Mouse (Mus musculus) hindbrain, embryonic 12.5 days (tissue): ENCODE results near the gene Fndc10. TPM values are rescaled to one million over a fixed set of nuclear protein-coding genes. Genes with fewer than 3 reads are reported as not detected.
A peak's percentile ranks its signal among the peaks of the same experiment; 100 is the strongest.
"Not testable (repeated sequence)": the region's sequence is repeated elsewhere in the genome, so short reads cannot be mapped to it uniquely, and the experiment has no call there.

ENCODE experiments used
- ATAC-seq: fragments of 200-750 bp; cut with Nextera tagmentation; 2 replicates; pipeline ENCODE4 v1.8.0; 2017; ENCODE audit warnings: moderate TSS enrichment; ENCODE audit not compliant: low FRiP score
- H3K27ac ChIP-seq: fragments of 300-500 bp; sonication (generic); 2 replicates; pipeline ENCODE4 v1.5.1; 2016; ENCODE audit warnings: mild to moderate bottlenecking
- H3K27me3 ChIP-seq: fragments of 300-500 bp; sonication (generic); 2 replicates; pipeline ENCODE4 v1.6.1; 2016; ENCODE audit warnings: mild to moderate bottlenecking
- H3K36me3 ChIP-seq: fragments of 300-500 bp; sonication (generic); 2 replicates; pipeline ENCODE4 v1.6.1; 2016; ENCODE audit warnings: mild to moderate bottlenecking
- H3K4me1 ChIP-seq: fragments of 300-500 bp; sonication (generic); 2 replicates; pipeline ENCODE4 v1.6.1; 2016
- H3K4me2 ChIP-seq: fragments of 300-500 bp; sonication (generic); replicated peaks from 2 replicates; pipeline ENCODE4 v1.6.1; 2016; ENCODE audit warnings: mild to moderate bottlenecking
- H3K4me3 ChIP-seq: fragments of 300-500 bp; sonication (generic); 2 replicates; pipeline ENCODE4 v1.5.1; 2016; ENCODE audit warnings: mild to moderate bottlenecking
- H3K9ac ChIP-seq: fragments of 300-500 bp; sonication (generic); 2 replicates; pipeline ENCODE4 v1.6.1; 2016; ENCODE audit warnings: mild to moderate bottlenecking, moderate library complexity
- H3K9me3 ChIP-seq: fragments of 300-500 bp; sonication (generic); replicated peaks from 2 replicates; pipeline ENCODE4 v1.6.1; 2016; ENCODE audit warnings: mild to moderate bottlenecking
- WGBS: fragments of 180-500 bp; shearing (Covaris S2); methylation state at CpG from one replicate; pipeline ENCODE4 v1.1.7; 2016; 5-methylcytosine and 5-hydroxymethylcytosine counted together
- polyA plus RNA-seq: library from polyadenylated mRNA; unstranded; fragments of >200 nt; fragmentation: Nextera tagmentation; extraction: Ambion mirVana; gene quantifications from 2 replicates; pipeline ENCODE4 v1.2.1, GENCODE M21; 2016

The Fndc10 gene
- polyA plus RNA-seq, 1 experiment from 2014 or later, result 10.4 TPM

GRCm38 (mm10) chr4:155658961-155659360, 35.2 kb upstream of the Fndc10 start:
- WGBS, result 93% methylated on average over 10 of the region's 10 CpGs
- Histone ChIP-seq H3K36me3 (peaks cover 36% of the 10 kb centered on the region), H3K27me3 (peaks cover 34% of the 10 kb centered on the region), H3K27ac (no peak overlapping the region), H3K4me2 (no peak overlapping the region), H3K4me3 (no peak overlapping the region), H3K4me1 (peaks cover 14% of the 10 kb centered on the region), H3K9ac (no peak overlapping the region), H3K9me3 (no peaks in the 10 kb centered on the region)
- no peak for ATAC-seq

DNA sequence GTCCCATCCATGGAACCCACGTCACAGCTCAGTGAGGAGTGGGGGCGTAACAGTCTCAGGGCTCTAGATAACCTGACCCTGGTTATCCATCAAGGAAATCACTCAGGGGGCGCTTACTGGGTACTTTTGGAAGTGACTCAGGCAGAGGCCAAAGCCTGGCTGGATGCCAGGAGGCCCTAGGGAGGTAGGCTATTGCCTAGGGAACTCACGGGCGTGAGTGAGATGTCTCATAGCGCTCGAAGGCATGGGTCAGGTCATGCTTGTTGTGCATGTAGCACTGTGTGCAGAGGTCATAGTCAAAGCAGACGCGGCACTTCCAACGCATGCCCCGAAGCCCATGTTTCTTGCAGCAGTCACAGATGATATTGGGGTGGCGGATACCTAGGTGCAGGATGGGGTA, 33.5 kb upstream of the Fndc10 start:
- Histone ChIP-seq H3K36me3 (peaks cover 42% of the 10 kb centered on the region), H3K9me3 (no peaks in the 10 kb centered on the region), H3K27me3 (peaks cover 17% of the 10 kb centered on the region), H3K4me3 (no peak overlapping the region), H3K4me1 (no peaks in the 10 kb centered on the region), H3K9ac (no peak overlapping the region), H3K27ac (no peak overlapping the region), H3K4me2 (no peak overlapping the region)
- no peak for ATAC-seq
- 85% methylated on average over 12 of the region's 12 CpGs for WGBS

GRCm38 (mm10) chr4:155666903-155667302, 27.2 kb upstream of the Fndc10 start:
- Histone ChIP-seq H3K9me3 (no peaks in the 10 kb centered on the region), H3K27ac (no peak overlapping the region), H3K36me3 (peaks cover 9% of the 10 kb centered on the region; the same call in 1 of the 2 replicates), H3K9ac (no peak overlapping the region), H3K27me3 (no peaks in the 10 kb centered on the region), H3K4me2 (no peak overlapping the region), H3K4me3 (no peak overlapping the region), H3K4me1 (peaks cover 11% of the 10 kb centered on the region)
- ATAC-seq, result no peak

DNA sequence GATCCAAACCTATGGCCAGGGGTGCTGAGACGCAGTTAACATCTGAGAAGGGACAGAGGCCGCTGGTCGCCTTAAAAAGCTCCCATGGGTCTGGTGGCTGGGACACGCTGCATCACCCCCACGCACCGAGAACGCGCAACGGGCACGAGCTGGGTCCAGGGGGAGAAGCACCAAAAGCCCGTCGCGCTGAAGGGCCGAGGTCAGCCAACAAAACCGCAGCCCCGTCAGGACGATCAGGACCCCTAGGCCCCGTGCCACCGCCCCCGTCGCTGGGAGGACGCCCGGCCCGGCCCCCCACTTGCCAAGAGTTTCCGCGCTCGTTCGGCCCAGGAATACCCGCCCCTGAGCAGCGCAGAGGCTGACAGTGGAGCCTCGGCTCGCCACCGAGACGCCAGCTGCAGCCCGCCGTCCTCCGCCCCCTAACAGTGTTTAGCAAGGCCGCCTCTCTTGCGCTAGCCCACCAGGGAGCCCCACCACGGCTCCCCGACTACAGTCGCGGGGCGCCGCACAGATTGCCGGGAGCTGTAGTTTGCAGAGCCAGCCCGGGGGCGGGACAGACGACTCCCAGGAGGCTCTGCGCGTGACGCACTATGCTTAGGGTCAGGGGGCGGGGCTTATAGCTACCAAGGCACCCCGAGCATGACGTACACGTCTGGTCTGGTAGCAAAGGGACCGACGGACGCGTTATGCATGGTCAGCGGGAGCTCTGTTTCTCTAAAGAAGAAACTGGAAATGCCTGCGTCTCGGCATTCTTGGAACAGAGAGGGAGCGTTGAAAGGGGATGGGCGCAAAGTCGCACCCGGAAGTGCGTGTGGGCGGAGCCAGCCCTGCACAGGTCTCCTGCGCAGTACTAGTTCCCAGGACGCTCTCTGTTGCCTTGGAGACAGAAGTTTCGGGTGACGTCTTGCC, 25.2 kb upstream of the Fndc10 start, which contains the start of gene Mib2:
Gene Mib2, minus strand, starts transcription at position 510 of the 909 bp plus-strand sequence.
- Histone ChIP-seq H3K36me3 (peaks cover 6% of the 10 kb centered on the region; the same call in 1 of the 2 replicates), H3K9me3 (no peaks in the 10 kb centered on the region), H3K4me2 (peak within 1 kb of the TSS; percentile 91), H3K27ac (peak within 1 kb of the TSS; percentile 83), H3K27me3 (no peaks in the 10 kb centered on the region), H3K4me1 (peaks cover 11% of the 10 kb centered on the region), H3K4me3 (peak within 1 kb of the TSS; percentile 76), H3K9ac (peak within 1 kb of the TSS; percentile 69)
- under 1% methylated on average over 73 of the region's 73 CpGs for WGBS
- ATAC-seq, result peak; percentile 99

- no peaks in the 10 kb centered on the region for H3K27me3 ChIP-seq
- H3K9ac ChIP-seq, result no peak overlapping the region
- ATAC-seq, result peak; percentile 13
These were observed 24.5 kb upstream of the Fndc10 start for GRCm38 (mm10) chr4:155669598-155670075.

GRCm38 (mm10) chr4:155670236-155670635, 23.9 kb upstream of the Fndc10 start:
- H3K9ac ChIP-seq, H3K27ac ChIP-seq, H3K4me3 ChIP-seq, H3K4me2 ChIP-seq, ATAC-seq, H3K36me3 ChIP-seq, H3K9me3 ChIP-seq, H3K27me3 ChIP-seq: not testable (repeated sequence)
- H3K4me1 ChIP-seq, result peaks cover 11% of the 10 kb centered on the region
- 56% methylated on average over 4 of the region's 4 CpGs for WGBS

More at GRCm38 (mm10) chr4:155669598-155670075, 24.5 kb upstream of the Fndc10 start:
- peaks cover 11% of the 10 kb centered on the region for H3K4me1 ChIP-seq
- peak overlapping the region; percentile 91 for H3K4me2 ChIP-seq
- no peaks in the 10 kb centered on the region for H3K9me3 ChIP-seq
- peak overlapping the region; percentile 76 for H3K4me3 ChIP-seq
- no peak overlapping the region for H3K27ac ChIP-seq
- under 1% methylated on average over 8 of the region's 8 CpGs for WGBS
- H3K36me3 ChIP-seq, result peaks cover 6% of the 10 kb centered on the region; the same call in 1 of the 2 replicates

GRCm38 (mm10) chr4:155672082-155672481, 22.1 kb upstream of the Fndc10 start:
- 65% methylated on average over 2 of the region's 2 CpGs for WGBS
- H3K9me3 ChIP-seq, result no peaks in the 10 kb centered on the region
- no peaks in the 10 kb centered on the region for H3K27me3 ChIP-seq
- H3K4me1 ChIP-seq, result peaks cover 11% of the 10 kb centered on the region
- H3K4me3 ChIP-seq, result no peak overlapping the region
- no peaks in the 10 kb centered on the region for H3K36me3 ChIP-seq
- no peak overlapping the region for H3K9ac ChIP-seq
- ATAC-seq, result no peak
- no peak overlapping the region for H3K27ac ChIP-seq
- H3K4me2 ChIP-seq, result no peak overlapping the region

GRCm38 (mm10) chr4:155675991-155676390, 18.2 kb upstream of the Fndc10 start:
- Histone ChIP-seq H3K27ac (no peak overlapping the region), H3K36me3 (no peaks in the 10 kb centered on the region), H3K4me3 (no peak overlapping the region), H3K4me1 (no peaks in the 10 kb centered on the region), H3K27me3 (no peaks in the 10 kb centered on the region), H3K4me2 (no peak overlapping the region), H3K9me3 (no peaks in the 10 kb centered on the region), H3K9ac (no peak overlapping the region)
- ATAC-seq, result no peak
- 86% methylated on average over 2 of the region's 2 CpGs for WGBS

DNA sequence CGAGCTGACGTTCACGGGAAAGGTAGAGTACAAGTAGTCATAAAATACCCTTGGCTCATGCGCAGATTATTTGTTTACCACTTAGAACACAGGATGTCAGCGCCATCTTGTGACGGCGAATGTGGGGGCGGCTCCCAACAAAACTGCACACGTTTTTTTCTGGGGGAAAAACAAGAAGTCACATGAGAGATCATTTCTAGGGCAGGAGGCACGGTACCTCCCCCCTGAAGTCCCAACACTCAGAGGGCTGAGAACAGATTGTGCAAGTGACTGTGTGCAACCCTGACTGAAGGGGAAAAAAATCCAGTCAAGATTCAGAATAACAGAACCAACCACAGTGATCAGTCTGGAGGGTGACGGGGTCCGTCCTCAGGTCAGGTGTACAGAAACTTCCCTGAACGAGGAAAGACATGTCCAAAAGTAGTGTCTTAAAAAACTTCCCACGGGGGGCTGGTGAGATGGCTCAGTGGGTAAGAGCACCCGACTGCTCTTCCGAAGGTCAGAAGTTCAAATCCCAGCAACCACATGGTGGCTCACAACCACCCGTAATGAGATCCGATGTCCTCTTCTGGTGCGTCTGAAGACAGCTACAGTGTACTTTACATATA, 10.4 kb upstream of the Fndc10 start:
- not testable (repeated sequence) for H3K9ac ChIP-seq, H3K27ac ChIP-seq, ATAC-seq, H3K9me3 ChIP-seq, H3K4me1 ChIP-seq, H3K27me3 ChIP-seq, H3K36me3 ChIP-seq, H3K4me3 ChIP-seq, H3K4me2 ChIP-seq
- WGBS, result 92% methylated on average over 16 of the region's 19 CpGs

DNA sequence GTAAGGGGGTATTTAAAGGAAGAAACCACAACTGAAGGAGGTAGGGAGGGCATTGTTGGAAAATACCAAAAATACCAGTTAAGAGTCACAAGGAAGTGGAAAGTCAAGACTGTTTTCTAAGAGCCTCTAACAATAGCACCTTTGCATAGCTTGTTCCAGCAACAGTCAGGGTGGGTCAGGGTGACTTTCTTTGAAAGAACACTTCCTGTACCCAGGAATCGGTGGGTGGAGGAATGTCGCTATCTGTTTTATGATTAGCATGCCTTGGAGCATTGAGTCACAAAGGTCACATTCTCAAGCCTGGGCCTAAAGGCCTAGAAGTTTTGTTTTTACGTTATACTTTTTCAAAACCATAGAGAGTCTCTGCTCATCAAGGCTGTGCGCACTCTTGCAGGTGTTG, 6.4 kb upstream of the Fndc10 start:
- WGBS, result 91% methylated on average over 4 of the region's 4 CpGs
- not testable (repeated sequence) for ATAC-seq, H3K36me3 ChIP-seq, H3K9ac ChIP-seq, H3K27ac ChIP-seq, H3K27me3 ChIP-seq, H3K4me2 ChIP-seq, H3K4me3 ChIP-seq, H3K4me1 ChIP-seq, H3K9me3 ChIP-seq

DNA sequence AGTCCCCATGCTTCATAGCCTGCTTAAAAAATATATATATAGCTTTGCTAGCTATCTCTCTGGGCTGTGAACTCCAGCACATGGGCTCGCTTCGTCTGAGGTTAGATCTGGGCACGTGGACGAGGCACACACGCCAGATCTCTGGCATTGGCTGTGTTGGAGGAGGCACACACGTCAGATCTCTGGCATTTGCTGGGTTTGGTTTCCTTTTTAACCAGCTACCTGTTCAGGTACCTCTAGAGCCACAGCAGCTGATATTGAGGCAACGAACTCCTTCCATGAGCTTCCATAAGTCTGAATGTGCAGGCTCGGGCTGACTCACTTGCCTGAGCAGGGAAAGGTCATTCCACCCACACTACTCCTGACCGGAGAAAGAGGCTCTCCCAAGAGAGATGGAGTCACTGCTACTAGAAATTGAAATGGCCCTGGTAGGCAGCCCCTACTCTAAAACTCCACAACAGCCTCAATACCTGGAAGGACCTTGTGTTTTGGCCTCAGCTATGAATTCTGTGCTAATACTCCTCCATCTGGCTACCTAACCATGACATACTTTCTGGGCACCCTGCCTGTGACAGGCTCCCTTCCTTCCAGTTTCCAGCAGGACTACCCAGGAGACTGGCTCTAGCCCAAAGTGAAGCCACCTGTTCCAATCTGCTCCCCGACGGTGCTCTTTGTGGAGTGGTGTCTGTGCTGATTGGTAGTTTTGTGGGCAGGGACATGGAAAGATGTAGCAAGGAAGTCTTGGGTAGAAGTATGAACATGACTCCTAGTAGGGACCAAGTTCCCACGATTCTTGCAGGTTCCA, 3.4 kb upstream of the Fndc10 start:
- no peak for ATAC-seq

DNA sequence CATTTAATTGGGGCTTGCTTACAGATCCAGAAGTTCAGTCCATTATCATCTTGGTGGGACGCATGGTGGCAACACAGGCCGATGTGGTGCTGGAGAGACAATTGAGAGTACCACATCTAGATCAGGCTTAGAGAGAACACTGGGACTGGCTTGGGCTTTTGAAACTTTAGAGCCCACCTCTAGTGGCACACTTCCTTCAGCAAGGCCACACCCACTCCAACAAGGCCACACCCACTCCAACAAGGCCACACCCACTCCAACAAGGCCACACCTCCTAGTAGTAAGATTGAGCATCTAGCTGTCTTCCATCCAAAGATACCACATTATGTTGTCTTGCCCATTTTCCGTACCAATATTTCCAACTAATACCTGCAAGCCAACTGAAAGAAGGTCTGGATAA, 1.7 kb upstream of the Fndc10 start:
- H3K27ac ChIP-seq, result no peak overlapping the region
- ATAC-seq, result no peak
- H3K9me3 ChIP-seq, result no peaks in the 10 kb centered on the region
- no peak overlapping the region for H3K4me2 ChIP-seq
- WGBS, result 95% methylated on average over 3 of the region's 3 CpGs
- H3K4me1 ChIP-seq, result peaks cover 21% of the 10 kb centered on the region
- no peaks in the 10 kb centered on the region for H3K36me3 ChIP-seq
- no peak overlapping the region for H3K9ac ChIP-seq
- no peak overlapping the region for H3K4me3 ChIP-seq
- H3K27me3 ChIP-seq, result peaks cover 23% of the 10 kb centered on the region

More for the DNA sequence above, 3.4 kb upstream of the Fndc10 start:
- Histone ChIP-seq H3K4me1 (peaks cover 12% of the 10 kb centered on the region), H3K27ac (no peak overlapping the region), H3K9ac (no peak overlapping the region), H3K36me3 (no peaks in the 10 kb centered on the region), H3K27me3 (peaks cover 14% of the 10 kb centered on the region), H3K4me2 (no peak overlapping the region), H3K4me3 (no peak overlapping the region), H3K9me3 (no peaks in the 10 kb centered on the region)
- WGBS, result 84% methylated on average over 12 of the region's 12 CpGs
